Mouse (Mus musculus) layer of hippocampus, postnatal 14 days (tissue): ENCODE results near the gene Dph5. TPM values are rescaled to one million over a fixed set of nuclear protein-coding genes. Genes with fewer than 3 reads are reported as not detected.
A peak's percentile ranks its signal among the peaks of the same experiment; 100 is the strongest.
"Not testable (repeated sequence)": the region's sequence is repeated elsewhere in the genome, so short reads cannot be mapped to it uniquely, and the experiment has no call there.

Source experiments
- DNase-seq, 2 experiments: peaks; one replicate each; pipeline ENCODE4 v3.0.0; 2021 to 2022; ENCODE audit warnings: low spot score in 2 of 2, mixed read lengths in 1 of 2
- total RNA-seq, 2 experiments: library from RNA; stranded (reverse); gene quantifications; 2 replicates each; pipeline ENCODE4 v1.2.3; 2021

Dph5 gene
- total RNA-seq, 2 experiments from 2014 or later = 15.9 to 16.9 TPM

DNA sequence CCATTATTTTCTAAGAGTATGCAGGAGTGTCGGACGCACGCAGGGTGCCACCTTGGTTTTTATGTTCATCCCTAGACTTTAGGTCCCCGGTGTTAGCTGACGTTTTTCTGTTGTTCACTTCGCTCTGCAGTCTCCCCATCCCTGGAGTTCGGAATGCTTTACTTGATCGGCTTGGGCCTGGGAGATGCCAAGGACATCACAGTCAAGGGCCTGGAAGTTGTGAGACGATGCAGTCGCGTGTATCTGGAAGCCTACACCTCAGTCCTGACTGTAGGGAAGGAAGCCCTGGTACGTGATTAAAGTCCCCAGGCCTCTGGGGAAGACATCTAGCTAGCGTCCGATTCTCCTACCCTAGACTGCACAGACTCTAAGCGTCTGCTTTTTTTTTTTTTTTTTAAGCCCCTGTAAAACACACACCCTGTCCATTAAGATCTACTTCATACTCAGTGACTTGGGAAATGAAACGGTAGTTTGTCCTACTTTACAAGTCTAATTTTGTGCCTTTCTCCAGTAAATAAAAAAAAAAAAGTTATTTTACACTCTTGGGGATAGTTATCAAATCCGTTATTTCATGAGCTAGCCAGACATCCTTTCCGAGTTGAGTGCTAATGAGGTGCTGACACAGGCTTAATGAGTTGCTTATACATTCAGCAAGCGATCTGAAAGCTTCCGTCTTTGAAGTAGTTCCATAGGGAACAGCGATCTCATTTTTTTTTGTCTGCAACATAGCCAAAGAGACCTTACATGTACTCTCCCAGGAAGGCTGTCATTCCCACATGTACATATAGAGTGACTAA, 871 bp downstream of the Dph5 start:
- DNase-seq = no peak

DNA sequence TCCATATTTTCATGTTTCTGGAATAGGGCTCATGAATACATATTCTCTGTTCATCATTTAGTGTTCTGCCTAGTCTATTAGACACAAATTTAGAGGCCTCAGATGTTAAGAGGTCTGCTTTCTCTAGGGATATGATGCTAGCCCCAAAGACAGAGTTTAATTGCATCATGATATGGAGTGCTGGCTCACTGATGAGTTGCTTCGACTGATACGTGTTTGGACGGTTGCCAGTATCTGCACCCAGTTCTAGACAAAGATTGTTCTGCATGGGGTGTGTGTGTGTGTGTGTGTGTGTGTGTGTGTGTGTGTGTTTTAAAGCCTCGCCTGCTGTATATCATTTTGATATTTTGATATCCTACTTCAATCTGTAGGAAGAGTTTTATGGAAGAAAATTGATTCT, 4.7 kb downstream of the Dph5 start:
- no peak for DNase-seq

DNA sequence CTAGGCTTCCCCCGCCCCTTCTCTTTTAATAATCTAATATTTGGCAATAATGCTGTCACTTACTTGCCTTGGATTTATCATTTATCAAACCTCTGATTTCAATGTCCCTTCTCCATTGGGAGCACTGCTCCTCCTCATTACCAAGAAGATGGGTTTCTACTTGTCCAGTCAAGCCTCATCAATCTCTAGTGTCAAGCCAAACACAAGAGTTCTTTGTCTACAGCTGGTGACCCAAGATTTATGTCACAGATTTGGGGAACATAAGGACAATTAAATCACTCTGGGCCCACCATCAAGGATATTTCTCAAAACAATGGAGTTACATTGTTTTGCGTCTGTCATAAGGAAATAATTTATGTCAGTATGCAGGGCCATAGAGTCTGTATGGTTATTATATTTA, 5.5 kb downstream of the Dph5 start:
- no peak for DNase-seq

DNA sequence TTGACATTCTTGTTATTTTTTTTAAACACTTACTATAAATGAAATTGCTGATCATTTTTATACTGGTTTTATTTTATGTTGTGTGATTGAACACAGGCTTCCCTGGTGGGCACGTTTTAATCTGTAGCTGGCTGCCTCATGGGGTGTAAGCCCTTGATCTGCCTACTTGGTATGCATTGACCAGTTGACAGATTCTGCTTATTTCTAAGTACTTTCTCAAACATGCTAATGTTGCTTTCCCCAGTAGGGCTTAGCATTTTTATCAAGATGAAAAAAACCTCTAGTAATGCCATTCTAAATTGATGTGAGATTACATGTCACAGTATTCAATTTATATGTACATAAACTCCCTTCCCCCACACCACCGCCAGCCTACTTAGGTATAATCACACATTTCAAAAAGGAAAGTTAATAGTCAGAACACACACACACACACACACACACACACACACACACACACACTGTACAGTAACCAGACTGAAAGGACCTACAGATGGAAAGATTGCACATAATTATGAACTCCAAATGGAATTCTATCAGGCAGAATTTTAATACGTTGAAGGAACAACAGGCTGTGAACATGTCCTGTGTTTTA, 10.8 kb downstream of the Dph5 start:
- DNase-seq = no peak

DNA sequence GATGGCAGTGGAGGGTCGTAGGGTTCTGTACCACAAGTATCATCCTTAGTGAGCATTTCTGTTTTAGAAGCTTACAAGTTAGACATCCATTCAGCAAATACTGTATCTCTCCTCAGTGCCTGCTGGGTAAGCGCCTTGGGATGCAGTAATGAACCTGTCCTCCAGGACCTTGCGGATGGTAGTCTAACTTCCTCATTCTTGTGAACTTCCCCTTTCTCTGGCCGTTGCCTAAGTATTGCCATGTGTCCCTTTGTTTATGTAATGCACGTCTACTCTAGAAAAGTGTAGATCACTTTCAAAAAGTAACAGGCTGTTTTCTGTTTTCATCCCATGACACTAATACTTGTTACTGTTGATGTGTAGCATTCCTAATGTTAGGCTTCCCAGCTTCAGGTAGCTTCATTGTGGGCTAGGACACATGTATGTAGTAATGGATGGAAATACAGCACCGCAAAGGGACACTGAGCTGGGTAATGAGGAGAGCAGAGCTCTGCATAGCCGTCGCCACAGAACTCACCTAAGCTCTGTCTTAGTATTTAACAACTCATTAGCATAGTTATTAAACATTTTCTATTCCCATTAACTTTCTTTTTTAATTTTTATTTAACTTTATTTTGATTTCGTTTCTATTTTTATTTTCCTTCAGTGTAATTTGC, 14.8 kb downstream of the Dph5 start:
- DNase-seq = no peak

DNA sequence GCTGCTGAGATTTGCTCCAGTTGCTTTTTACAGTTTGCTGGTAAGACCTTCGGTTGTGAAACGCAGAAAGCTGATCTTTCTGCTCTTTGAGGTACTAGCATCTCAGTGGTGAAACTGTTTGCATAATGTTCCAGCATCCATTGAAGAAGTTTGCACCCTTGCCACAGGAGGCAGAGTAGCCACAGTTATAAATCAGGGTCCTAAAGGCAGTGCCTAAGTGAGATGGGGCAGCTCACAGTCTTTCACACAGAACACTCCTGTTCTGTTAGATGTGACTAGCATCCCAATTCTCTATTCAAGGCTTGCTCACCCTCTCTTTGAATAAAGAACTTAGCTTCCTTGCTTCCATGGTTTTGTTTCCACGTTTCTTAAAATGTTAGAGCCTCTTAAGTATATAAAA, 17.4 kb downstream of the Dph5 start:
- peak in 1 of 2 experiments; percentile 25 for DNase-seq

DNA sequence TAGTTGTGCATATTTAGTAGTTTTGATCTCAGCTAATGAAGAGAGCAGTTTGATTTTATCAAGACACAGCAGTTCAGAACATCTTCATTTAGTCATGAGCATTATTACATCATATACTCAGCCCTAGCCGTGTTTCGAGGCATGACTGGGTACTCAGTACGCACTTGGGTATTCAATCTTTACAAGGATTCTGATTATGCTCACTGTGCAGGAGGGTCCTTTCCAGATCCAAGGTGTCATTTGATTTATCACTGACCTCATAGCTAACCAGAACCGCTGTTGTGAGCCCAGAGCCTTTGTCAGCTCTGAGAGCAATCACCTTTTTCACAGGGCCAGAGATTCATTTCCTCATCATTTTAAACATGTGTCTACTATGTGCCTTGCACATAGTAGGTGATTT, 17.9 kb downstream of the Dph5 start:
- DNase-seq = no peak

DNA sequence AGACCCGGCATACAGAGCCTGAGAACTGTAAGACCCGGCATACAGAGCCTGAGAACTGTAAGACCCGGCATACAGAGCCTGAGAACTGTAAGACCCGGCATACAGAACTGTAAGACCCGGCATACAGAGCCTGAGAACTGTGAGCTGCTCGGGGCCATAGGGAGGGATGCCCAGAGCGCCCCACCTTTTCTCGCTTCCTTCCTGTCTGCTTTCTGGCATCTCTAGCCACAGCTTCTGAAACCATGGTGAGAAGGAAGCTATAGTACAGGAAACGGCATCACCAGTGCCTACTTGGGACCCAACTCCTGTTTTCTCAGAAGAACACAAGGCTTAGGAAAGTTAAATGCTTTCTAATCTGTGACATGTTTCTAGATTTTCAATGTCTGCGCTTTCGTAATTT, 19.8 kb downstream of the Dph5 start:
- DNase-seq = not testable (repeated sequence)

DNA sequence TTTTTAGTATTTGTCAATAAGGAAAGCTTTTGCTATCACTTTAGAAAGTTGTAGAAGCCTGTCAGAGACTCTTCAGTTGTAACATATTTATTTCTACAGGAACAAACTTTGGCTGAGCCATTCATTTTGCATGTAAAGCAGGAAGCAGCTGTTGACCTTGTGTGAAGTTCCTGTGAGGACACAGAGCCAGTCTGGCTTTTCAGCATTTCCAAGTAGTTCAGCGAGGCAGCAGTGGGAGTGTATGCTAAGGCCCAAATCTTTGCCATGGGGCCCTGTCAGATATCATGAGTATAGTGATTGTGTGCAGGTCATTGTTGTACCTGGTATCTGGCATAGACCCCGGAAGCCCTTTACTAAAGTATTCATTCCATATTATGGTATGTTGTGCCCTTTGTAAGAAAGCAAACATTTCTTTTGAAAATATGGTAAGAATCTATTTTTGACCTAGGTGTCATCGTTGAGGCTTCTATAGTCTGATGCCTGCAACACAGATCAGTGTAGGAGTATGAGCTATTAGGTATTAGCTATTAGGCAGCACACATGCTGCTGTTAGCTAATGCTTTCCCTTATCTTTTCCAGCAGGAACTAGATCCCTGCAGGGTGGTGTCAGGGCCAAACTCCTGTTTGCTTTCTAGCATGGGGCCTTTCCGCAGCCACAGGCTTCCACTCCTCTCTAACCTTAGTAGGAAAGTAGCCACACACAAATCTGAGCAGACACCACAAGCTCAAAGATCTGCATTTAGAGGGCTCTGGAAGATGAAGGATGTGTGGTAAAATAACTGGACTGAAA, 37.0 kb downstream of the Dph5 start:
- no peak for DNase-seq

DNA sequence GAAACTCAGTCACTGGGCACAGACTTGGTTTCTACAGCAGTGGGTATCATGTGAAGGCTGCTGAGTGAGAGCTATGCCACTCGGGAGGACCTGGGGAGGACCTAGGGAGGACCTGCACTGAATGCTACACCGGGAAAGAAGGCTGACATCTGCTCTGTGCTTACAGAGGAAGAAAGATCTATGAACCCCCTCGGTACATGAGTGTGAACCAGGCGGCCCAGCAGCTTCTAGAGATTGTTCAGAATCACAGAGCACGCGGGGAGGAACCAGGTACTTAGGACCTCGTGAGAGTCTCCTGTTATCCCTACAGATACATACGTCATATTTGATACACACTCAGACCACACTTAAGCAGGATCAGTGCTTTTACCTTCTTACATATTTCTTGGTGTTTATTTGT, 38.9 kb downstream of the Dph5 start:
- DNase-seq = no peak

DNA sequence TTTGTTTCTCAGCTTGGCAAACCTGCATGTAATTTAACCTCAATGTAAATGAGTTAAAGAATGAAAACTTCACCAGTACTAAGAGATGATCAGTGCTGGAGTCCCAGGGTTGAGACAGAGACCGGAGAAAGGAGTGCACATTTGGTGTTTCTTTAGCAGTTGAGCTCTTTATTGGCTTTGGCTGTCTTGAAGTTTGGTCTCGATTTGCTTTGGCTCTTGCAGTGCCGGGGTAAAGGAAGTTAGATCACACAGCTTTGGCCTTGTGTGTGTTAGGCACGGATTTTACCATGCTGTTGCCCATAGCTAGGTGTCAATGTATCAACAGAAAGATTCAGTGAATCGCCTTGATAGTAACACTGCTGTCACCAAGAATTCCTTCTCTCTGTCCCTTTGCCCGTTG, 44.1 kb downstream of the Dph5 start:
- no peak for DNase-seq

DNA sequence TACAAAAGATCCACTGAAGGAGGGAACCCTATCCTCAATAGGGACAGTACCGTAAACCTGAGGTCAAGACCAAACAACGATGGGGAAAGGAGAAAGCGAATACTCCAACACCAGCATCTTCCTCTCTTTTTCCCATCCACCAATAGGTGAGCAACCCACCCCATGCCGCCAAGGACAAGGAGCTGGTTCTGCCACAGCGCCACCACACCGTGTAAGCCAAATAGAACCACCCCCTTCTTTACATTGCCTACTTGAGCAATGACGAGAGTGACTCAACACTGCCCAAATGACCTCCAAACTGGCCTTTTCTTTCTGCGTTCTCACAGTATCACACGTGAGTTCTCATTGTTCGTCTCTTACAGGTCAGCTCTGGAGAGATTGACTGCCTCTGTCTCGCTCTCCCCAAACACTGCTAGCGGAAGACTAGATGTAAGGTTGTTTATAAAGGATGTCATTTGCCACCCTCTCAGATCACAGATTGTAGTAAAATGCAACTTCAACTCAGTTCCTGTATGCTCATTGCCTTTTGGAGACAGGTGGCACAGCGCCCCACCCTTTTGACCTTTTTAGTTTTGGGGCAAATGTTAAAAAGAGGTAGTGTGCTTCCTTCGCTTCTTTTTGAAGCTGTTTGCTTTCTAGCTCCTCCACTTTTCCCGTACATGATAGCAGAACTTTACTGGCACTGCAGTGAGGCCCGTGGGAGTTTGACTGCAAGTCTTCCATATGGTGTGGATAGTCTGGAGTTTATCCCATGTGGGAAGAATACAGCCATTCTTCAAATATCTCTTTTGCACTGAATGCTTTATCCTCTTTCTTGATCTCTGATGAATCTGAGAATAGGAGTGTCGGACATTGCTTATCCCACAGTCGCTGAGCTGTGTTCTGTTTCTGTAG, 45.9 kb downstream of the Dph5 start:
- DNase-seq = peak in 1 of 2 experiments; percentile 37

DNA sequence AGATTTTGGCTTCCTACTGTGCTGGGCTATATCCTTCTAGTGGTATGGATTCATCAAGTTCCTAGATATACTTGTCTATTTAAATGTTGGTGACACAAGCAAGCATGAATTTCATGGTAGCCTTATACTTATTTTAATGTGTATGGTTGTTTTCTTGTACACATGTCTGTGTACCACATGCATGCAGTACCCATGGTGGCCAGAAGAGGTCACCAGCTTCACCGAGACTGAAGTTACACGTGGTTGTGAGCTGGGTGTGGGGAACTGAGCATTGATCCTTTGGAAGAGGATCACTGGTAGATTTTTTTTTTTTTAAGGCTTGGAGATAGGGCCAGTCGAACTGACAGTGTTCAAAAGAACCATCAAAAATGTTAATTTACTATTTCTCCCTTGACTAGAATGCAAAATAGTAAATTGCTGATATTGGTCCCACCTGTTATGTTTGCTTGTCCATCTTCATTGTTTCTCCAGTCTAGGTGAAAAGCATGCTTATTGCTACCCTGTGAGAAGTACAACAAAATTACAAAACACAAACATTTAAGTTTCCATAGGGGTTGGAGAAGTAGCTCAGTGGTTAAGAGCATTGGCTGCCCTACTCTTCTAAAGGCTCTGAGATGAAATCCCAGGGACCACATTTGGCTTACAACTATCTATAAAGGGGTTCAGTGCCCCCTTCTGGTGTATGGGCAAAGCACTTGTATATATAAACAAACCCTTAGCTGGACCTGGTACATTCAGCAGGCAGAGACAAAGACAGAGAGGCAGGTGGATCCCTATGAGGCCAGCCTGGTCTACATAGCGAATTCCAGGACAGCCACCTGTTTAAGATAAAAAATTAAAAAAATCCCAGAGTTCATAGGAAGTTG, 49.3 kb downstream of the Dph5 start:
- DNase-seq = peak in 1 of 2 experiments; percentile 14

DNA sequence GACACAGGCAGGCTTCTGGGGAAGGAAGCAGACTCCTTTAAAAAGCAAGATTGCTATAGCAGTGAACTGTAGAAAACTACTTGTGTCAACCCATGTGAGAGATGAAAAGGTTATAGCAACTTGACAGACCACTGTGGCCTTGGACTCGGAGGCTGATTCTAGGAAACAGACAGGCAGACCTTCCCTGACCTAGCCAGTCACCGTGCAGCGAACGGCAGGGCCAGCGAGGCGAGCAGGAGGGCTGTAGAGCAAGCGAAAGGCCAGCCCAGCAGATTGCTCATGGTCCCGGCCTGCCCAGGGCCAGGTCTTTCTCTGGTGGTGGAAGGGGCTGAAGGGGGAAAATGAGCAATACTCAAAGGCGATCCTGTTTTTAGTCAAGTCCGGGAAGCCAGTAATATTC, 50.2 kb downstream of the Dph5 start:
- DNase-seq = no peak

DNA sequence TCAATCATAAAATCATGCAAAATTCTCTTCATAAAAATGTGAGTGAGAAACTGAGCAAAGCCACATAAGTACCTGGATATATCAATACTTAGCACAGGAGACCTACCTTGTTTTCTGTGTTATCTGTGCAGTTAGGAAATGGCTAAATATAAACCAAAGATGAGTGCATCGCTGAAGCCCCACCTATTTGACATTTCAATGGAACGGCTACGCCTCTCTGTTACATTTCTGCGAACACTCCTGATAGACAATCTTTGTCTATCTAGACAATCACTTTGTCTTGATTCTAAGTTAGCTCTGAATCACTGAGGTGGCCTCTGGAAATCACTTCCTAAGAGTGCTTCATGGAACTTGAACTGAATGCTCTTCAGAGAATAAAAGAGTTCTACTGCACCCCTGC, 52.9 kb downstream of the Dph5 start:
- DNase-seq = no peak

DNA sequence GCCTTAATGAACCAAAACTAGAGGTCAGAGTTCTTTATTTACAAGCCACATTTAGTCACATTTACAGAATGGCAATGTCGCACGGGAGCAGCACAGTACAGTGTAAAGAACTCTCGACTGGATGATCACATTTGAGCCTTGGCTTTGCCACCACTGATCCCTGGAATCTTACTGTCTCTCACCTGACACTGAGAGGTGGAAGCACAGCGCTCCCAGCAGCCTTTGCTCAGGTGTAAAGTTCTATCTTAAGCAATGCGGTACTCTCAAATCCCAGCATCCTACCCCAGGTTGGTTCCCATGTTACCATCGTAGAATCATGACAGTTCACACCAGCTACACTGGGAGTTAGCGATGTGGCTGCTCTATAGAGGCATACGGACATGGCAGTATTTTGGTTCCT, 53.8 kb downstream of the Dph5 start:
- no peak for DNase-seq

DNA sequence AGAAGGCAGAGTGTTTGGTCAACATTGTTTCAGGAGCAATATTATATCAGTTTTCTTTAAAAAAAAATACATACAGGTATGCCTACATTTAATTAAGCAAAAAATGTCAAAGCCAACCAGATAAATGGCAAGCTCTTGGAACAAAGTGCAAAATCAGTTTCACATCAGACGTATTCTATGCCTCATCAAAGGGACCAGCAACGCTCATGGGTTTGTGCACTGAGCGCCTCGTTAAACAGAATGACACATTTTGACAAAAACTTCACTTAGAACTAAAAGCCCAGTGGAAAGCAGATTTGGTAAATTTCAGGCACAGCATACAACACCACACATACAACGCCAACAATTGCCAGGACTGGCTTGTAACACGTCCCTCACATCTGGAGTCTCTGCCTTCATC, 56.7 kb downstream of the Dph5 start:
- DNase-seq = no peak

DNA sequence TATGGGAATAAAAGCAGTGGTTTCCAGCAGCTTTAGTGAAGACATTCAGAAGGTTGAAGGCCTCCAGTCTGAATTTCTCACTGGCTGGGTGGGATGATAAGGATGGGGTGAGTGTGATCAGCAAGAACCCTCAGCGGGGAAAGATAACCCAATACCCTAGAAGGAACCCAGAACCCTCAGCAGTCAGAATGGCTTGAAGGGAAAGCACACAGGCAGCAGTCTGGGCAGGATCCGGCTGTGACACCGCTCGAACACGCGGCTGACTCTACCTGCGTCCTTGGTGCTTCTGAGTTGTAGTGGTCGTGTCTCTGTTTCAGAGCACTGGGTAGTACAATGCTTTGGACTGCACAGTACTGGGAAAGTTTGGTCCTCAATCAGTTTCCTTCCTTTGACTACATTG, 58.6 kb downstream of the Dph5 start:
- DNase-seq = no peak

DNA sequence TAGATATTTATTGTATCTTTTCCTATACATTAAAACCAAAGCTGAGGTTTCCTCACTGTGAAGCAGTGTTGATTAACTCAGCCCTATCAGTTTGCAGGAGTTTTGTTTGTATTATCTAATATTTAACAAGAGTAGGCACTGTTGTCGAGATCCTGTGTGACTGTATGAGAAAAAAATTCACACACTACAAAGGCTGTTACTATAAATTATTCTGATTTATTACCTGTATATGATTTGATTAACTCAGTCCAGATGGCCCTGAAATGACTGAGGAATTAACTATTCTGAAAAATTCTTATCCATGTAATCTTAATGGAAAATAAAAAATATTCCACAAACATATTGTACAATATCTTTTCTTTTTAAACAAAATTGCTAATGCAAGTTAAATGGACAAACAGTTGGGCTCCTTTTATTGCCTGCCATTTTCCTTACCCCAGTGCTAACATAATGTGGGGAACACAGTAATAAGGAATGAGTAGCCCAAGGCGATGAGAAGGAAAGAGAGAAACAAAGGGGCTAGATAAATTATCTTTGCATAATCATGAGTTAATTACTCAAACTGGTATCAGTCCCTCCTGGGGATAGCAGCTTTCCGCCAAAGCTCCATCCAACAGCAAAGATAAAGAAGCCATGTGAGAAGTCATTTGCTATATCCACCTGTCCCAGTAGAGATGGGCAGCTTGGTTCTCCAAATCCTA, 61.7 kb downstream of the Dph5 start:
- DNase-seq = no peak
